Mouse (Mus musculus): Measurements from ENCODE around the gene Rprm. TPM values are rescaled to one million over a fixed set of nuclear protein-coding genes. Genes with fewer than 3 reads are reported as not detected.

The Rprm gene
- polyA plus RNA-seq, 1 experiment from 2014 or later = 16.7 TPM

GRCm38 (mm10) chr2:54084737-54085429 lies 469 bp downstream of the Rprm start:
- Histone ChIP-seq H3K36me3 (replicated peaks; ENCODE audit: control insufficient read depth, insufficient read depth, low read depth, low read length) (no peaks in the 10 kb centered on the region), H3K9me3 (replicated peaks; ENCODE audit: control insufficient read depth, low read length) (no peaks in the 10 kb centered on the region), H3K27ac (replicated peaks; ENCODE audit: low read depth, low read length) (no peak overlapping the region), H3K4me2 (ENCODE audit: low read depth, low read length) (peak overlapping the region; percentile 74), H3K27me3 (ENCODE audit: control insufficient read depth, insufficient read depth, low read length) (peaks cover 6% of the 10 kb centered on the region), H3K4me1 (ENCODE audit: control insufficient read depth, insufficient read depth, low read length) (no peaks in the 10 kb centered on the region), H3K4me3 (ENCODE audit: low read depth, low read length) (peak overlapping the region; percentile 38), H3K9ac (replicated peaks; ENCODE audit: low read length) (peak overlapping the region; percentile 49)
- DNase-seq (ENCODE audit: low spot score) (no peak), ATAC-seq (replicated peaks; ENCODE audit: insufficient number of reproducible peaks, low FRiP score, low TSS enrichment, low read depth) (peak; percentile 75)
- WGBS = 1% methylated on average over 51 of the region's 51 CpGs

GRCm38 (mm10) chr2:54083861-54084736 lies 1.3 kb downstream of the Rprm start:
- peaks cover 6% of the 10 kb centered on the region for H3K27me3 ChIP-seq (ENCODE audit: control insufficient read depth, insufficient read depth, low read length)
- H3K4me1 ChIP-seq (ENCODE audit: control insufficient read depth, insufficient read depth, low read length) = no peaks in the 10 kb centered on the region

GRCm38 (mm10) chr2:54078961-54079360 lies 6.4 kb downstream of the Rprm start:
- 55% methylated on average over 7 of the region's 7 CpGs for WGBS
- no peaks in the 10 kb centered on the region for H3K4me1 ChIP-seq (ENCODE audit: control insufficient read depth, insufficient read depth, low read length)
- H3K9ac ChIP-seq (replicated peaks; ENCODE audit: low read length) = no peak overlapping the region
- H3K4me3 ChIP-seq (ENCODE audit: low read depth, low read length) = no peak overlapping the region
- ATAC-seq (replicated peaks; ENCODE audit: insufficient number of reproducible peaks, low FRiP score, low TSS enrichment, low read depth) (peak; percentile 39; the same call in 1 of the 2 replicates), DNase-seq (ENCODE audit: low spot score) (peak; percentile 18)
- no peaks in the 10 kb centered on the region for H3K36me3 ChIP-seq (replicated peaks; ENCODE audit: control insufficient read depth, insufficient read depth, low read depth, low read length)
- H3K27me3 ChIP-seq (ENCODE audit: control insufficient read depth, insufficient read depth, low read length) = no peaks in the 10 kb centered on the region
- no peak overlapping the region for H3K27ac ChIP-seq (replicated peaks; ENCODE audit: low read depth, low read length)
- no peaks in the 10 kb centered on the region for H3K9me3 ChIP-seq (replicated peaks; ENCODE audit: control insufficient read depth, low read length)
- H3K4me2 ChIP-seq (ENCODE audit: low read depth, low read length) = no peak overlapping the region

More at GRCm38 (mm10) chr2:54083861-54084736, 1.3 kb downstream of the Rprm start:
- Histone ChIP-seq H3K36me3 (replicated peaks; ENCODE audit: control insufficient read depth, insufficient read depth, low read depth, low read length) (no peaks in the 10 kb centered on the region), H3K27ac (replicated peaks; ENCODE audit: low read depth, low read length) (no peak overlapping the region), H3K4me3 (ENCODE audit: low read depth, low read length) (peak overlapping the region; percentile 38), H3K9me3 (replicated peaks; ENCODE audit: control insufficient read depth, low read length) (no peaks in the 10 kb centered on the region), H3K4me2 (ENCODE audit: low read depth, low read length) (peak overlapping the region; percentile 74), H3K9ac (replicated peaks; ENCODE audit: low read length) (peak overlapping the region; percentile 48)
- ATAC-seq (replicated peaks; ENCODE audit: insufficient number of reproducible peaks, low FRiP score, low TSS enrichment, low read depth) = peak; percentile 58
- 1% methylated on average over 29 of the region's 29 CpGs for WGBS
- DNase-seq (ENCODE audit: low spot score) = peak; percentile 50

GRCm38 (mm10) chr2:54071526-54071925 lies 13.8 kb downstream of the Rprm start:
- Histone ChIP-seq H3K36me3 (replicated peaks; ENCODE audit: control insufficient read depth, insufficient read depth, low read depth, low read length) (no peaks in the 10 kb centered on the region), H3K27me3 (ENCODE audit: control insufficient read depth, insufficient read depth, low read length) (no peaks in the 10 kb centered on the region), H3K4me3 (ENCODE audit: low read depth, low read length) (no peak overlapping the region), H3K4me1 (ENCODE audit: control insufficient read depth, insufficient read depth, low read length) (no peaks in the 10 kb centered on the region), H3K4me2 (ENCODE audit: low read depth, low read length) (no peak overlapping the region), H3K27ac (replicated peaks; ENCODE audit: low read depth, low read length) (no peak overlapping the region), H3K9me3 (replicated peaks; ENCODE audit: control insufficient read depth, low read length) (no peaks in the 10 kb centered on the region), H3K9ac (replicated peaks; ENCODE audit: low read length) (no peak overlapping the region)
- ATAC-seq (replicated peaks; ENCODE audit: insufficient number of reproducible peaks, low FRiP score, low TSS enrichment, low read depth) (no peak), DNase-seq (ENCODE audit: low spot score) (no peak)
- 81% methylated on average over 1 of the region's 1 CpGs for WGBS

GRCm38 (mm10) chr2:54062421-54062820 lies 22.9 kb downstream of the Rprm start:
- DNase-seq (ENCODE audit: low spot score) (no peak), ATAC-seq (replicated peaks; ENCODE audit: insufficient number of reproducible peaks, low FRiP score, low TSS enrichment, low read depth) (no peak)
- Histone ChIP-seq H3K27ac (replicated peaks; ENCODE audit: low read depth, low read length) (no peak overlapping the region), H3K36me3 (replicated peaks; ENCODE audit: control insufficient read depth, insufficient read depth, low read depth, low read length) (no peaks in the 10 kb centered on the region), H3K27me3 (ENCODE audit: control insufficient read depth, insufficient read depth, low read length) (no peaks in the 10 kb centered on the region), H3K4me3 (ENCODE audit: low read depth, low read length) (no peak overlapping the region), H3K4me2 (ENCODE audit: low read depth, low read length) (no peak overlapping the region), H3K9ac (replicated peaks; ENCODE audit: low read length) (no peak overlapping the region), H3K4me1 (ENCODE audit: control insufficient read depth, insufficient read depth, low read length) (no peaks in the 10 kb centered on the region), H3K9me3 (replicated peaks; ENCODE audit: control insufficient read depth, low read length) (no peaks in the 10 kb centered on the region)
- 54% methylated on average over 1 of the region's 1 CpGs for WGBS

- ATAC-seq (replicated peaks; ENCODE audit: insufficient number of reproducible peaks, low FRiP score, low TSS enrichment, low read depth) (no peak), DNase-seq (ENCODE audit: low spot score) (no peak)
- Histone ChIP-seq H3K9me3 (replicated peaks; ENCODE audit: control insufficient read depth, low read length) (no peaks in the 10 kb centered on the region), H3K27me3 (ENCODE audit: control insufficient read depth, insufficient read depth, low read length) (no peaks in the 10 kb centered on the region), H3K4me1 (ENCODE audit: control insufficient read depth, insufficient read depth, low read length) (no peaks in the 10 kb centered on the region), H3K4me2 (ENCODE audit: low read depth, low read length) (no peak overlapping the region), H3K27ac (replicated peaks; ENCODE audit: low read depth, low read length) (no peak overlapping the region), H3K4me3 (ENCODE audit: low read depth, low read length) (no peak overlapping the region), H3K36me3 (replicated peaks; ENCODE audit: control insufficient read depth, insufficient read depth, low read depth, low read length) (no peaks in the 10 kb centered on the region), H3K9ac (replicated peaks; ENCODE audit: low read length) (no peak overlapping the region)
Measured at GRCm38 (mm10) chr2:54061039-54061438, 24.3 kb downstream of the Rprm start.
